Mouse (Mus musculus) ES-CJ7 (cell line): ENCODE data around the gene Cyp4f13.

Experiments
- DNase-seq: peaks from one replicate; pipeline ENCODE4 v3.0.0; 2011; ENCODE audit warnings: low read depth, low spot score

Cyp4f13 gene

DNA sequence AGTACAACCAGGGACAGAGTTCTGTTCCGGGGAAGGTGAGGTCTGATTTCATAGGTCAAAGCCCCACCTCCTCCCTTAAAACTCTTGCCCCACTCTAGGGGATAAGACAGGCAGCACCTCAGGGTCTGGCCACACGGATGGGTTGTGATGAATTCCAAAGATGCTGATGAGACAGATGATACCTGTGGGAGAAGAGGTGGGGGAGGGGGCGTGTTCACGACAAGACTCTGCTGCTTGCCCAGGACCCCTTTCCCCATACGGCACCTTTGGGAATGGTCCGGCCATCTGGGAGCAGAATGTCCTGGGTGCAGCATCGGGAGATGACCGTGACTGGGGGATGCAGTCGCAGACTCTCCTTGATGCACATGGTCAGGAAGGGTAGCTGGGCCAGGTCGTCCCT lies 41.0 kb downstream of the Cyp4f13 start:
- DNase-seq = no peak

DNA sequence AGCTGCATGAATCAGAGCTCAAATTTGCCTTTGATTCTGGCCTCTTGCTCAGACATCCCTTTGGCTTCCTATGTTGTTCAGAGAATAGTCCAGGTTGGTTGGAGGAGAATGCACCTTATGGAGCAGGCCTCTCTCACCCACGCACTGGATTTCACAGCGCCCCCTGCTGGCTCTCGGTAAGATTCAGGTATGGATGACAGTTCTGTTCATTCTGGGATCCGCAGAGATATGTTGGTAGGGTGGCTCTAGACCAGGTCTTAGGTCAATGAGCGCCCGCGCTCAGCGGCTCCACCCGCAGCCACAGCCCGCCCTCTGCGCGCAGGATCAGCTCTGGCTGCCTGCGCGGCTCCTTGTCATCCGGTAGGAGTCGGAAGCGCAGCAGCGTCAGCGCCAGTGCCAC lies 42.0 kb downstream of the Cyp4f13 start:
- DNase-seq = peak; percentile 89

DNA sequence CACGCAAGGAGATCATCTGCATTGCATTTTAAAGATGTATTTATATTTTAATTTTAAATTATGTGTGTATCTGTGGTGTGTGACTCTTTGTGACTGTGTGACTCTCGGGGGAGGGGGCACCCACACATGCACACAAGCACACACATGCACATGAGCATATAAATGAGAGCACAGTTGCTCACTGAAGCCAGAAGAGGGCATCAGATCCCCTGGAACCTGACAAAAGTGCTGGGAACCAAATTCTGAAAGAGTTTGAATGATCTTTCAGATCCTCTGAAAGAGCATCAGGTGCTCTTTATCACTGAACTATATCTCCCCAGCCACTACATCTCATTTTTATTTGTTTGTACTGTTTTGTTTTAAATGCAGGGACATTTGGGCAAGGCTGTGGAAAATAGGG lies 42.8 kb downstream of the Cyp4f13 start:
- DNase-seq = peak; percentile 48

DNA sequence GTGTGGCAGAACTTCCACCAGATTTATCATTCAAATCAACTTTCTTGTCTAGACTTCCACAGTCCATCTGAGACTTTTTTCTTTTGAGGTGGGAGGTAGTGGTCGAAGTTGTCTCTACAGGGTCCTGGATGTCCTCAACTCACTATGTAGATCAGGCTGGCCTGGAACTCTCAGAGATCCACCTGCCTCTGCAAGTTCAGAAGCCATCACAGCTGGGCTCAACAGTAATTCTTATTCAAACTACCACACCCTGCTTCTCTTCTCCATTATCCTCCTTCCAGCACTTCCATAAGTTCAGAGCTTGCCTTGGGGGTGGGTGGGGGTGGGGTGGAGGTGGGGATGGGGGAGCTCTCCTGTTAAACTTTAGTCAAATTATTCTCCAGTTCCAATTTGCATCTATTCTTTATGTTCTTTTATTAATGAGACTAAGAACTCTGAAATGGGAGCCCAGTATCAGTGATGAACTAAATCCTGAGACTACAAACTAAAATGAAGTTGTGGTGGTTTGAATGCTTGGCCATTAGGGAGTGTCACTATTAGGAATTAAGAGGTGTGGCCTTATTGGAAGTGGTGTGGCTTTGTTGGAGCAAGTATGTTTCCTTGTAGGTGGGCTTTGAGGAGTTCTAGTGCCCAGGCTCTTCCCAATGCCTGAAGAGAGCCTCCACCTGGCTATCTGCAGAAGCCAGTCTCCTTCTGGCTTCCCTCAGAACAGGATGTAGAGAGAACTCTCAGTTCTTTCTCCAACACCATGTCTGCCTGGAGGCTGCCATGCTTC lies 45.3 kb downstream of the Cyp4f13 start:
- DNase-seq = peak; percentile 78

DNA sequence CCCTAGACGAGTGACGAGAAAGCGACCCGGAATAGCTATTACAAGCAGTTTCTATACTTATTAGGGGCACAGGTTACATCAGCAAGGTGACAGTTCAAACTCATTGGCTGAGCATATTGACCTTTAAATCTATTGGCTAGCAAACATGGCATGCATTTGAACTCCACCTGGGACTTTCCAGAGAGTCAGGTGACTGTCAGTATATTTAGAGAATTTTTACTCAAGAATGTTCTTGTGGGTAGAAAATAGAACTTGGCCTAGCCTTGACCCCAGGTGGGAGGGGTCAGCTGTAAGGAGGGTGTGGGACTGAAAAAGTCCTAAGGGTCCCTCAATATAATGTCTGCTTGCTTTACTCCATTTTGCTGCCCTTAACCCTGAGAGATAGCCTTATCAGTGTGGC lies 51.8 kb downstream of the Cyp4f13 start:
- DNase-seq = peak; percentile 36

DNA sequence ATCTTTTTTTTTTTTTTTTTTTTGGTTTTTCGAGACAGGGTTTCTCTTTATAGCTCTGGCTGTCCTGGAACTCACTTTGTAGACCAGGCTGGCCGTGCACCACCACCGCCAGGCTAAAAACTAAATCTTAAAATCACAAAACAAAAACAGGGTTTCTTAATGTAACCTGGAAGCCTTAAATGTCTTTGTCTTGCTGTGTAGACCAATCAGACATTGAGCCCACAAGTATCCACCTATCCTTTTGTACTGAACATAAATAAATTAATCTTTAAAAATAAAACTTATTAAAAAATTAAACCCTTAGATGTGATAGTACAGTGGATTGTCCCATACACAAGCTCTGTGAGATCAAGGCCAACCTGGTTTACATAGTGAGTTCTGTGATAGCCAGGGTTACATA lies 53.3 kb downstream of the Cyp4f13 start:
- no peak for DNase-seq

DNA sequence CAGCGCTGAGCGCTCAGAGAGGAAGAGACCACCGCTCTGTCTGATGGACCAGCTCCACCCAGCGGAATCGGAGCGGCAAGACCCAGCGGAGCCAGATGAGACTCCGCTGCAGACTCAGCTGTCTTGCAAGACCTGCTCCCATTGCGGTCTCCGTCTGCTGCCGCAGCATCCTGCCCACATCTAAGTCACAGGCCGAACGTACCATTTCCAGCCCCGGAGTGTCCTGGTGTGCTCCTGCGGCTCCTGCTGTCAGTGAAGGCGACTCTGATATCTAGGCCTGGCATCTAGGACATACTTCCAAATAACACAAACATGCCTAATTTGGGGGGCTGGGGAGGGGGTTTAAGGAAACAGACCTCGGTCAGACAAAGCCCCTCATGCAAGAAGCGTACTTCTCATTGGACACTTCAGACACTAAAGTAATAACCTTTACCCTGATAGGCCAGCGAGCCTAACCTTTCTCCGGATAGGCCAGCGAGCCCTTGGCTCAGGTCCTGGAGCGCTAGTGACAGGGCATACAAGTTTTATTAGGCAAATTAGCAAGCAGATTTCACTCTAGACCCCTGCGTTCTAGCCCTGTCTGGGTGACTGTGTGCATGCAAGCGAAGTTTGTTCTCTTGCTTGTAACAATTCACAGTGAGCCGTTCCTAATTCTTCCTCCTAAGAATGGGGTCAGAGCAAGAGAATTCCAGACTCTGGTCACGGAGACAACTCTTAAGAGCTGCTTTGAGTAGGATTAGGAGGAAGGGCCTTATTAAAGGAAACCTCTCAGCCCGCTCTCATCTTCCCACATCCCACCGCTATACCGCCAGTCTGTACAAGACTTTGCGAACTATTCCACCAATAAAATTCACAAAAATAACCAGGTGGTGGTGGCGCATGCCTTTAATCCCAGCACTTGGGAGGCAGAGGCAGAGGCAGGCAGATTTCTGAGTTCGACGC lies 55.7 kb downstream of the Cyp4f13 start, which contains the start of gene Zfp870:
Gene Zfp870, minus strand, starts transcription at position 404 of the 942 bp plus-strand sequence.
- DNase-seq = peak; percentile 94

DNA sequence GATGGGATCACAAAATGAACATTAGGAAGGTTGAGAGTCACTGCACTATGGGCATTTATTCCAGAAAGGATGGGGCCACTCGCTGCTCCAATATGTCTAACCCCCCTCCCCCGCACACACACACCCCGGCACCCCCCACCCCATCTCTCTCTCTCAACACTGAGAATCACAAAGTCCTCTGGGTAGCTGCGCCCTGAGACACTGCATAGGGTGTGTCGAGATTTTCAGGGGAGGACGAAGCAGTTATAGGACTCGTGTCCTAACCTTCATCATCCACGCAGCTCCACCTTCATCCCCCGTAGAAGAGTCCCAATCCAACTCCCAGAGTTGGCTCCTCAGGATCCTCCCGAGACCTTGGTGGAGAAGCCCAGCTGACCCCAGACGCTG lies 56.4 kb downstream of the Cyp4f13 start:
- no peak for DNase-seq

DNA sequence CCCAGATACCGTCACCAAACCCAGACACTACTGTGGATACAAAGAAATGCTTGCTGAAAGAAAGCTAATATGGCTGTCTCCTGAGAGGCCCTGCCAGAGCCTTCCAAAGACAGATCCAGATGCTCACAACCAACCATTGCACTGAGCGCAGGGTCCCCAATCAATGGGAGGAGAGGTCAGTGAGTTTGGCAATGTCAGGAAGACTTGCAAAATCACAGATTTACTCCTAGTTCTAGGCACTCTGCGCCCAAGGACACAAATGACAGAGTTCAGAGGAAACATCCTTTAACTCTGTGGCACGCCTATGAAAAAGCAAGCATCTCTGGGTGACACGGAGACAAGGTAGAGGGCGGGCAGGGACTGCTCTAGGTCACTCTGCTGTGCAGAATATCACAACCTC lies 57.6 kb downstream of the Cyp4f13 start:
- no peak for DNase-seq

DNA sequence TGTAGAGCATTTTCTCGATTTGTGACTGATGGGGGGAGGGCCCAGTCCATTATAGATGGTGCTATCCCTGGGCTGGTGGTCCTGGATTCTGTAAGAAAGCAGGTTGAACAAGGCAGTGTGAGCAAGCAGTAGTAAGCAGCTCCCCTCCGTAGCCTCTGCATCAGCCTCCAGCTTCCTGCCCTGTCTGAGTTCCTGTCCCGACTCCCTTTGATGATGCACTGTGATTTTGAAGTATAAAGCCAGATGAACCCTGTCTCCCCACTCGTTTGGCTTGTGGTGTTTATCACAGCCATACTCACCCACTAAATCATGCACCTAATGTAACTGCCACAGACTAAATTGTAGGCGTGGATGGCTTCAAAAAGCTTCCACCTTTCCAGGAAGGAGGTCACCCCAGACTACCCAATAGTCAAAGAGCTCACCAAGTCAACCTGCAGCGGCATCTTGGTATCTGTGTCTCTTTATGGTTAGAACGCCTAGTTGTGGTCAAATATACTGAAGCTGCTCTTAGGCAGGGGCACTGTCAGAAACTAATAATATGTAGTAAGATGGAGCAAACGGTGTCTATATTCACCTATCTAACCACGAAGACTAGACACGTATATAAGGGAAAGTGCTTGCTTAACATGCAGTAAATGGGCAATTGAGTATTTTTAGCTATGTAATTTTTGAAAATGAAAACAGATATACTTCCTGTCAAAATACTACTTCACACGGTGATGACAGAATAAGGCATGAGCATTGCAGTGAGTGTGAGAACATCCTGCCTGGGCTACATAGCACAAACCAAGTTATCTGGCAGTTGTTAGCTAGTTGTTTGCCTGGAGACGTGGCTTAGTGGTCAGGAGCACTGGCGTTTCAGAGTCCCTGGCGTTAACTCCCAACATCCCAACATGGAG lies 66.6 kb downstream of the Cyp4f13 start:
- no peak for DNase-seq

DNA sequence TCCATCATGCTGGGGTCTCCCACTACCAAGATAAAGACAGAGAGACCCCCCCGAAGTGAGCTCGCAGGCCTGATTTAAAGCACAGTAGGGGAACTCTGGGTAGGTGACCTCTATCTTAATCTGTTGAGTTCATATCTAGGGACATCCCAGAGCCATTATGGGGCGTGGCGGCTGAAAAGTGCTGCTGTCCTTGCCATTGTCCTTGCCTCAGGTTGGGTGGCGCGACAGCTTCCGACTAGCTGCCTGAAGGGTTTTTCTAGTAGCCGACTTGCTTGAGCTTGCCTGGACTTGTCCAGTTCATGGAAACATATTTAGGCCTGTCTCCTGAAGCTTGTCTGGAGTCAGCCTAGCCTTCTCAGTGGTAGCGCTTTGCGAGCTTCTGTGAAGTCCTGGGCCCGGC lies 68.4 kb downstream of the Cyp4f13 start:
- DNase-seq = peak; percentile 74

DNA sequence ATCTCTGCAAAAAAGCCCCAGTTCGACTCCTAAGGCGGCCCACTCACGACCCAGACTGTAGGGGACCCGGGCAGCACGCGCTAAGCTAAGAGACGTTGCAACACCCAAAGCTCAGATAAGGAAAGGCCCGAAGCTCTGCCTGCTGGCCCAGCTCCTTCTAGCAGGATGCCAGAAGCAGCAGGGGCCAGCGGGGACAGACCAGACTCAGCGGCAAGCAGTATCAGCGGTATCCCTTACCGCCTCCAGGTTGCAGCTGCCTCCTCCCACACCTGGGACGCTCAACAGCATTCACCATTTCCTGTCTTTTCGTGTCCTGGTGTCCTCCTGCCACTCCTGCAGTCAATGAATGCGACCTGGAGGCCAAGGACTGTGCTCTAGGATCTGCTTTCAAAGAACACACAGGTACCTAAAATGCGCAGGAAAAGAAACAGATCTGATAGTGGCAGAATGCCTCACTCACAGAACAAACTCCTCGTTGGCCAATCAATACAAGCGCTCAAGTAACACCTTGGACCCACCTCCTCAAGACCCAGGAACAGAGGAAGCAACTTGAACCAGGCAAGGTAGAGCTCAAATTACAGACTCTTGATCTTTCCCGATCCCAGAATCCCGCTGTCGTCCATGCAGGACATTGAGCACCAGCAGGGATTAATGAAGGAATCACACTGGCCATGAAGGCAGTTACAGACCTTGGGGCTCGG lies 69.6 kb downstream of the Cyp4f13 start:
- DNase-seq = peak; percentile 74
